Mouse (Mus musculus): ENCODE measurements around the gene Cfap20.

- TF ChIP-seq POLR2A (IDR thresholded peaks at IDR 0.05; ENCODE audit: control insufficient read depth, extremely low read depth, insufficient read depth, low read length, poor library complexity) (no peak), CTCF (IDR thresholded peaks at IDR 0.05; ENCODE audit: borderline replicate concordance, control insufficient read depth, extremely low read depth, insufficient read depth, low read length, poor library complexity) (no peak)
Measured at GRCm38 (mm10) chr8:95468995-95469394, 34.3 kb upstream of the Cfap20 start.

Measured in thymus, adult 2 months (tissue).